ENCODE assay signal across 16 mouse cellular contexts in the genomic region with DNA sequence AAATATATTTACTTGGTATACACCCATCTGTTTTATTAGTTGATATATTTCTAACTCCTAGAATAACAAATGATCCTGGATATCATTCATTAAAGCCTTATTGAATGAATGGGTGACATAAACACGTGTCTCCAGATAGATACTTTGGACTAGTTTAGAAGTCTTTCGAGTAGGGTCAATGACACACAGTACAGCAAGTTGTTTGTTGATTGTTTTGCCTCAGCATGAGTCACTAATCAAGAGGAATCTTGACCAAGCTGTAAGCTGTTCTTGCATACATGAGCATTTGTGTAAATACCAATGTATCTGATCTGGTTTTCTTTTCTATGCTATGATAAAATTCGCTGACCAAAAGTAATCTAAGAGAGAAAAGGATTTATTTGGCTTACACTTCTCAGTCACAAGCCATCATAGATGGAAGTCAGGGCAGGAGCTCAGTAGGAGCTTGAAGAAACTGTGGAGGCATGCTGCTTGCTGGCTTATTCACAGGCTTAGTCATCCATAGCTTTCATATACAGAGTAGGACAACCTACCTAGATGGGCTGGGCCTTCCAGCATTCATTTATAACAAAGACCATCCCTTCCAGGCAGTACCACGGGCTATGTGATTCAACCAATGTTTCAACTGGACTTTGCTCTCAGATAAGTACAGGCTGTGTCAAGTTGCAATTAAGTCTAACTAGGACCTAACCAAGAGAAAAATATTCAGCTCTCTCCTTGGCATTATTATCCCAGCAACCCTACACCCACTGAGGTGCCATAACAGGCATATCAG.
"Had no signal": no experiment of that assay in that cellular context is flagged by ENCODE, and none has a peak within 500 bp of the region (broad histone marks: within the 10 kb centered on the region; RNA-seq: fewer than 3 reads in every experiment).

No protein-coding gene starts in this region.

- DNase-seq: kidney, postnatal 25 days; layer of hippocampus, adult 9-11 months; layer of hippocampus, postnatal 36 days; liver, embryonic 13.5 days; liver, postnatal 0 days; lung, postnatal 14 days; thymus, adult 2 months; thymus, postnatal 25 days had no signal

- H3K27ac ChIP-seq: kidney, embryonic 15.5 days; liver, embryonic 13.5 days; lung, embryonic 15.5 days; macrophage; midbrain, embryonic 15.5 days; neural tube, embryonic 12.5 days had no signal

- ATAC-seq: inflammation-experienced regulatory T-cells, adult 6 months; liver, postnatal 0 days; midbrain, embryonic 15.5 days had no signal

- H3K9ac ChIP-seq: kidney, embryonic 15.5 days; liver, embryonic 13.5 days; liver, postnatal 0 days; lung, embryonic 15.5 days; midbrain, embryonic 15.5 days; neural tube, embryonic 12.5 days had no signal

- H3K9me3 ChIP-seq: kidney, embryonic 15.5 days; liver, embryonic 13.5 days; lung, embryonic 15.5 days; midbrain, embryonic 15.5 days; neural tube, embryonic 12.5 days had no signal

- H3K27me3 ChIP-seq: kidney, embryonic 15.5 days; liver, embryonic 13.5 days; lung, embryonic 15.5 days; megakaryocyte, embryonic 14.5 days; midbrain, embryonic 15.5 days; neural tube, embryonic 12.5 days had no signal

- H3K4me1 ChIP-seq: kidney, embryonic 15.5 days; liver, embryonic 13.5 days; lung, embryonic 15.5 days; megakaryocyte, embryonic 14.5 days; midbrain, embryonic 15.5 days; neural tube, embryonic 12.5 days had no signal

- H3K4me3 ChIP-seq: kidney, embryonic 15.5 days; liver, embryonic 13.5 days; lung, embryonic 15.5 days; megakaryocyte, embryonic 14.5 days; midbrain, embryonic 15.5 days; neural tube, embryonic 12.5 days had no signal

- H3K36me3 ChIP-seq: kidney, embryonic 15.5 days; liver, embryonic 13.5 days; lung, embryonic 15.5 days; midbrain, embryonic 15.5 days; neural tube, embryonic 12.5 days had no signal

- H3K4me2 ChIP-seq: kidney, embryonic 15.5 days; liver, embryonic 13.5 days; lung, embryonic 15.5 days; midbrain, embryonic 11.5 days; midbrain, embryonic 15.5 days; neural tube, embryonic 12.5 days had no signal
